Mouse (Mus musculus): ENCODE data around the gene Tdrd1.

Tdrd1 gene

GRCm38 (mm10) chr19:56829267-56829666 lies 3.3 kb downstream of the Tdrd1 start:
- DNase-seq (ENCODE audit: low read depth) = no peak

- no peak for DNase-seq (ENCODE audit: low read depth)
These were observed 4.2 kb downstream of the Tdrd1 start for GRCm38 (mm10) chr19:56830163-56830562.

DNA sequence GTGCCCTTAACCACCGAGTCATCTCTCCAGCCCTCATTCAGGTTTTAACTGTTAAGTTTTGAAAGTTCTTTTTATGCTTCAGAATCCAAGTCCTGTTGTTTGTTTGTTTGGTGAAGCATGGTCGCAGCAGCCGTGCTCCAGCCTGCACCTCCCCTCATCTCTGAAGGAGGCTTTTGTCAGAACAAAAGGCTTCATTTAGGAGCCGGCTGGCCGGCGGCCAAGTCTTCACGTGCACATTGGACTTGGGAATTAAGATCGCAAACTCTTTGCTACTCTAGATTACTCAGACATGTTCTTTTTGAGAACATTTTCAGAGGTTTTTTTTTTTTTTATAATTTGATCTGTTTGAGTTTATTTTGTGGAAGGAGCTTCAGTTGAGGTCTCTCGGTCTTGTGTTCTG lies 9.3 kb downstream of the Tdrd1 start:
- peak; percentile 30 for DNase-seq (ENCODE audit: low read depth)

- no peak for DNase-seq (ENCODE audit: low read depth)
These were observed 13.1 kb downstream of the Tdrd1 start for GRCm38 (mm10) chr19:56838942-56839706.

- no peak for DNase-seq (ENCODE audit: low read depth)
These were observed 17.0 kb downstream of the Tdrd1 start for GRCm38 (mm10) chr19:56842974-56843373.

GRCm38 (mm10) chr19:56852590-56852989 lies 26.6 kb downstream of the Tdrd1 start:
- DNase-seq (ENCODE audit: low read depth) = no peak

DNA sequence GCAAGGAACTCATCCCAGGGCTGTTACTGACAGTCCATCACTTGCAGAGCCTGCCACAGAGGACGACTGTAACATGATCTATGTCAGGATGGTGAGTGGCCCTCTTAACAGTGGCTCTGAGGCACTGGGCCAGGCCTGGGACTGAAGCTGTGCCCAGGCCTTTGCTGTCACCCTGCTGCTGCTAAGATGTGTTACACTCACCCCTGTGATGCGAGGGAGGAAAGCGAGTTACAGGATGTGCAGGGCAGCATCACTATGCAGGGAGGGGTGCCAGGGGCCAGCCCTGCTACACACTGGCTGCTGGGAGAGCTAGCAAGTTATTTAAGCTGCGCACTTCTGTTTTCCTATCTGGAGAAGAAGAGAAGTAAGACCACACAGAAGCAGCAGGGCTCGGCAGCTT lies 30.4 kb downstream of the Tdrd1 start:
- no peak for DNase-seq (ENCODE audit: low read depth)

DNA sequence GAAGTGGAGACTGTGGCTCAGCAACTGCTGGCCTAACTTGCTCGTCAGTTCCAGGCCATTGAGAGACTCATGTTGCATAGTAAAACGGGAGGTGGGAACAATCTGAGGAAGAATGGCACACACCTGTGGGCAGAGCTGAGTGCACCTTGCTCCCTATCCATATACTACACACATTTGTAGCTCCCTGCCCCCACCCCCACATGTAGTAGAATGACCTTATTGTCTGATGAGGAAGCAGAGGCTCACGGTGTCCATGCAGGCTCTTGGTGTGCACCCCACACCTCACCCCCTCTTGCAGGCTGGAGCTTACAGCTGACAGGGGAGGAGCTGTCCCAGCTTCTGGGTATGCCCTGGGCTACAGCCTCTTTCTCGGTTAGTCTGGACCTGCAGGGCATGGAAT lies 41.7 kb downstream of the Tdrd1 start:
- DNase-seq (ENCODE audit: low read depth) = no peak

- DNase-seq (ENCODE audit: low read depth) = no peak
These were observed 48.0 kb downstream of the Tdrd1 start, which contains the start of gene Vwa2 for GRCm38 (mm10) chr19:56873816-56874600. TSS of gene Vwa2 (plus strand) at chr19:56874249.

DNA sequence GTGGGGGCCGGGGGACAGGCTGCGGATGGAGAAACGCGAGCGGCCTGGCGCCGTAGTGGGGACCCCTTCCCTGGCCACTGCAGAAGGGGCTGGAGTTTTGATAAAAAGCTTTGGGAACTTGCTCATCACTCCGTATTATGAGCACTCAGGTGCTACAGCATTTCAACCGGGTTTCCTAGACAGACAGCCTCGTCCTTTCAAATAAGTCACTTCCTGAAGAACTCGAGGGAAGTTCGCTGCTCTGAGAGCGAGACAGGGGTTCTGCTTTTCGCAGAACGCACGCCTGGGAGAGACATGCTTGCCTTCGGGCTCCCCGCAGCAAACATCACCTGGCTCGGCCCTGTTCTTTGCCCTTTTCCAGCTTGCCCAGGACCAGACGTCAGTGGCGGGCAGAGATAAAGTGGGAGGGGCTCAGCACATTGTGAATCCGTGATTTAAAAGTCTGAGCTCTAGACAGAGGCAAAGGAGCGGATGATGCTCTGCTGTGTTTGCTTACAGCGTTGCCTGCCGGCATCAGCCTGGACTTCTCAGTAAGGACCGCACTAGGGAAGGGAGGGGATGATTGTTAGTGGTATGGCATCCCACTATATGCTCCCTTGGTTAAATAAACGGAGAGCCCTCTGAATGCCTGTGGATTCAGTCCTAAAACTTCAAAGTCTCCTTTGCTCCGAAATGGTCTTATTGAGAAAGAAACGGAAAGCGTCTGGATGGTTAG lies 48.7 kb downstream of the Tdrd1 start:
- no peak for DNase-seq (ENCODE audit: low read depth)

GRCm38 (mm10) chr19:56877364-56877763 lies 51.4 kb downstream of the Tdrd1 start:
- DNase-seq (ENCODE audit: low read depth) = no peak

DNA sequence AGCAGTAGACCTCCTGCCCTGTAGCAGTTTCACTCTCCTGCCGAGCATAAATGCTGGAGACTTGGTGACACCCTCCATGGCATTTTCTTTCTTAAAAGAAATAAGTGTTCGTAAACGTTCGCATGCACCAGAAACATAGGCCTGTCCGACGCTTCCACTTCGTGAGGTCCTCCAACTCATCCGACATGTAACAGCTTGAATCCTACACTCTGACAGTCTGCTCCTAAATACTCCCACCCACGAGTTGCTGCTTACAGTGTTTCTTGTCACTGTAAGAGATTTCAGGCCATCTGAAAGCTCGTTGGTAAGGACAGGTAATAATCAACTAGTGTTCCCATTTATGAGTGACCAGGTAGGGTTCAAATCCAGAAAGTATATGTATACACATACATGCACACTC lies 61.9 kb downstream of the Tdrd1 start:
- no peak for DNase-seq (ENCODE audit: low read depth)

DNA sequence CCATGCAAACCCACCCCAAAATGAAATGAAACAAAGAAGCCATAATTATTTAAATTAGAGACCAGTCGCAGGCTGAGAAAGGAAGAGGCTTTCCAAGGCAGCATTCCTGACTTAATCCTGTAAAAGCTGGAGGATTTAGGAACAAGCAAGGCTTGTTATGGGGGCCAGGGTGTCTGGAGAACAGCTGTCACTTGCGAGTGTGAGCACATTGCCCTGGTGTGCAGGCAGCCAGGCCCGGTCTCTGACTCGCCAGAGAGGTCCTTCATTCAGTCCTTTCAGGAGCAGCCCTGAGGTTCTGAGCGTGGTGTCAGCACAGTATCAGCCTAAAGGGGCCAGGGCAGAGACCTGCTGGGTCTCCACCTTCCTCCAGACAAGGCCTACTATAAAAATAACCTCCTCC lies 62.6 kb downstream of the Tdrd1 start:
- no peak for DNase-seq (ENCODE audit: low read depth)

DNA sequence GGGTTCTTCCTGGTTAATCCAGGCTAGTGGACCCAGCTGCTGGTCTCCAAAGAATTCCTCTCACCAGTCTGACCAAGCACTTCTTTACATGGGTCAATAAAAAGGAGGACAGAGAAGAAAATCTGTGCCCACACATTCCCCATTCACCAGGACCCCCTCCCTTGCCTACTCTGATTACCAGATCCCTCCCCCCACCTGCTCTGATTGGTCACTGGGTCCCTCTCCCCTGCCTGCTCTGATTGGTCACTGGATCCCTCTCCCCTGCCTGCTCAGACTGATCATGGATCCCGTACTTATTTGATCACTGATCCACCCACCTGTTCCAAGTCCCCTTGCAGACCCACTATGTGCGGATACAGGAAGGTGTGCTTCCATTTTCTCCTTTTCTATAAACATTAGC lies 65.4 kb downstream of the Tdrd1 start:
- no peak for DNase-seq (ENCODE audit: low read depth)

GRCm38 (mm10) chr19:56892586-56892985 lies 66.6 kb downstream of the Tdrd1 start:
- no peak for DNase-seq (ENCODE audit: low read depth)

DNA sequence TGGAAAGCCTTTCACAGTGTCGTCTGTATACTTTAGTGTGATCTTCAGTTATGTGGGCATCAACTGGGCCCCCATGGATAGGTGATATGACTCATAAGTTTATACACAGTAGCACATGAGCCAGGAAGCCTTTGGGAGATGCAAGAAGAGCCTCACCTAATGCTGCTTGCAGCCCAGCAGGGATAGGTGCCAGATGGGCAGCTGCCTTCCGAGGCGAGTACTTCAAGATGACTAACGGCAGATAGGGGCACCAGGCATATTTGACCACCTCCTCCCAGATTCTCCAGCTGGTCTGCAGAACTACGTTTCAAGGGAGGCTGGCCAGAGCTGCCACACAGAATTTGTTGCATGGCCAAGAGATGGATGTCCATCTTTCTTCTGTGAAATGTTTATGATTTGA lies 67.3 kb downstream of the Tdrd1 start:
- no peak for DNase-seq (ENCODE audit: low read depth)

DNA sequence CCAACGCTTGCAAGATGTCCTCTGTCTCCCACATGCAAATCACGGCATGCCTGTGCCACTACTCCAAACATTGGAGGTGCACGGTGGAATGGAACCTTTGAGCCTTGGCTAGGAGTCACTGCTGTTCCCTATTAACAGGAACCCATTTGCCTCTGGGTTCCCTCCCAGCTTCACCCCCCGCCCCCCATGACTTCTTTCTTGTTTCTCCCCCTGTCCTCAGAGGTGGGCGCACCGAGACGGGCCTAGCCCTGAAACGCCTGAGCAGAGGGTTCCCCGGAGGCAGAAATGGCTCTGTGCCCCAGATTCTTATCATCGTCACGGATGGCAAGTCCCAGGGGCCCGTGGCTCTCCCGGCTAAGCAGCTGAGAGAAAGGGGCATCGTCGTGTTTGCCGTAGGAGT lies 71.6 kb downstream of the Tdrd1 start:
- DNase-seq (ENCODE audit: low read depth) = no peak

- DNase-seq (ENCODE audit: low read depth) = no peak
These were observed 78.1 kb downstream of the Tdrd1 start for GRCm38 (mm10) chr19:56904095-56904494.

- no peak for DNase-seq (ENCODE audit: low read depth)
These were observed 79.4 kb downstream of the Tdrd1 start for GRCm38 (mm10) chr19:56905395-56905794.

DNA sequence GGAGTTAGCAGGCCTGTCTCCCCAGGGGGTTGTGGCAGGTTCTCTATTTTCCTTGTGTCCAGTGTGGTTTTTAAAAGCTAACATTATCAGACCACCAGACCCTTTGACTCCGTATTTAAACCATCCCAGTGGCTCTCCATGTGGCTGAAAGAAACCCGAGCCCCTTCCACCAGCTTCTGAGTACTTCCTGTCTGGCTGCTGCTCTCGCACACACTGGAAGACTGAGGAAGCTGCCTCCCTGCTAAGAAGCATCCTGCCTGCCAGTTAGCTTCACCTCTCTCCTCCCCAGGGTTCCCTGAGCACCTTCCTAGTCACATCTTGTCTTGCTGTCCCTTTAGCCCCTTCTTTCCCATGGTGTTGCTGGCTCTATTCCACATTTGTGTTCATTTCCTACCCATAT lies 81.8 kb downstream of the Tdrd1 start:
- no peak for DNase-seq (ENCODE audit: low read depth)

DNA sequence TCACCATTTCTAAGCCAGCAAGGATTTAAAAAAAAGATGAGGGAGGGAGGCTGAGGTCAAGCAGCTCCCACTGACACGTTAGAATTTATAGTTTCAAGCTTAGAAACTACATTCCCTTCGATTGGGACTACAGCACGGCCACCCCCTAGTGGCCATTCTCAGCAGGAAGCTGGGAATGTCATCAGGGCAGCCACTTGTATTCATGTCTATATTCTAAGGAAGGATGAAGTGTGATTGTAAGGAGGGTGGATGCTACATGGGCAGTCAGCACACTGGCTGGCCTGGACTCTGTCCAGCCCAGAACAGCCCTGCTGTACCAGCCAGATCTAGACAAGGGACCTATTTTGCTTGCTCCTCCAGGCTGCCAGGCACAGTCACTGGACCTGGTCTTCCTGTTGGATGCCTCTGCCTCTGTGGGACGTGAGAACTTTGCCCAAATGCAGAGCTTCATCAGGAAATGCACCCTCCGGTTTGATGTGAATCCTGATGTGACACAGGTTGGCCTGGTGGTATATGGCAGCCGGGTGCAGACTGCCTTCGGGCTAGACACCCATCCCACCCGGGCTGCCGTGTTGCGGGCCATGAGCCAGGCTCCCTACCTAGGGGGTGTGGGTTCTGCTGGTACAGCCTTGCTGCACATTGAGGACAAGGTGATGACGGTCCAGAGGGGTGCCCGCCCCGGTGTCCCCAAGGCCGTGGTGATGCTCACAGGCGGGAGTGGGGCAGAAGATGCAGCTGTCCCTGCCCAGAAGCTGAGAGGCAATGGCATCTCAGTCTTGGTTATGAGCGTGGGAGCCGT lies 82.7 kb downstream of the Tdrd1 start:
- DNase-seq (ENCODE audit: low read depth) = peak; percentile 26

DNA sequence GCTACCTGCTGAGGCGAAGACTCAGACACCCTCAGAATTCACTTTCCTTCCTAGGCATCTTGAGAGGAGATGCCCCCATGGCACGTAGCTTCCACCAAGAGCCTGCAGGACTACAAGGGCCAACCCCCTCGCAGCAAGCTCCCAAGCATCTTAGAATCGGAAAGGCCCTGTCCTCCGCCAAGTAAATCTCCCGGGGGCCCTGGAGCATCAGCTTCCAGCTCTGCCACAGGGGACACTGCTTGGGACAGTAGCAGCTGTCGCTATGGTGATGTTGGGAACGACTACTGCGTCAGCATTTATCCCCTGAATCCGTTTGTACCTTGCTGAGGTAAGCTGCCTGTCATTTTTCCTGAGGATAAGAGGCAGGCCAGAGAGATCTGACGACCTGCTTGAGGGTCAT lies 84.6 kb downstream of the Tdrd1 start:
- no peak for DNase-seq (ENCODE audit: low read depth)

Data from fibroblast of lung, adult 2 months (primary cell).